Comparison of ENCODE assay signal across 9 mouse cellular contexts in genomic region chr2:101715650-101716323, GRCm38 (mm10). TPM values are rescaled to one million over a fixed set of nuclear protein-coding genes. Genes with fewer than 3 reads are reported as not detected.
DNase-seq lines count a peak whose midpoint lies in the region; ATAC-seq and TF ChIP-seq lines count a peak whose summit lies in the region.
"Had no signal": no experiment of that assay in that cellular context is flagged by ENCODE, and none has a peak within 500 bp of the region (broad histone marks: within the 10 kb centered on the region; RNA-seq: fewer than 3 reads in every experiment).

No protein-coding gene starts in this region.

- no peak overlapping the region for H3K9ac ChIP-seq in forebrain, embryonic 14.5 days (ENCODE audit: low read length)
- H3K9ac ChIP-seq in forebrain, embryonic 12.5 days = no peak overlapping the region
- H3K9ac ChIP-seq in midbrain, embryonic 11.5 days (ENCODE audit: low read length) = no peak overlapping the region
- H3K9ac ChIP-seq in midbrain, embryonic 16.5 days (ENCODE audit: low read depth, low read length) = no peak overlapping the region
- H3K9ac ChIP-seq in lung, postnatal 0 days (replicated peaks; ENCODE audit: low read depth) = no peak overlapping the region
- H3K9ac ChIP-seq in stomach, embryonic 14.5 days (replicated peaks; ENCODE audit: low read depth, low read length) = no peak overlapping the region
- H3K9ac ChIP-seq: heart, embryonic 13.5 days had no signal

- H3K27ac ChIP-seq in forebrain, embryonic 14.5 days (ENCODE audit: low read depth, low read length) = no peak overlapping the region
- no peak overlapping the region for H3K27ac ChIP-seq in forebrain, embryonic 12.5 days
- no peak overlapping the region for H3K27ac ChIP-seq in midbrain, embryonic 11.5 days (ENCODE audit: low read depth, low read length)
- H3K27ac ChIP-seq in midbrain, embryonic 16.5 days (ENCODE audit: low read length) = no peak overlapping the region
- no peak overlapping the region for H3K27ac ChIP-seq in embryonic facial prominence, embryonic 10.5 days (replicated peaks)
- peak overlapping the region; percentile 15; the same call in 1 of the 2 replicates for H3K27ac ChIP-seq in lung, postnatal 0 days (ENCODE audit: low read length)
- no peak overlapping the region for H3K27ac ChIP-seq in stomach, embryonic 14.5 days (ENCODE audit: low read length)
- H3K27ac ChIP-seq: heart, embryonic 13.5 days had no signal

- H3K4me1 ChIP-seq in forebrain, embryonic 14.5 days (ENCODE audit: control insufficient read depth, insufficient read depth, low read length) = no peaks in the 10 kb centered on the region
- H3K4me1 ChIP-seq in forebrain, embryonic 12.5 days = no peaks in the 10 kb centered on the region
- no peaks in the 10 kb centered on the region for H3K4me1 ChIP-seq in midbrain, embryonic 11.5 days (ENCODE audit: control insufficient read depth, insufficient read depth, low read length)
- no peaks in the 10 kb centered on the region for H3K4me1 ChIP-seq in midbrain, embryonic 16.5 days (ENCODE audit: control insufficient read depth, insufficient read depth, low read length)
- H3K4me1 ChIP-seq in embryonic facial prominence, embryonic 10.5 days = no peaks in the 10 kb centered on the region
- H3K4me1 ChIP-seq in lung, postnatal 0 days (ENCODE audit: insufficient read depth, low read depth, low read length) = no peaks in the 10 kb centered on the region; the same call in 1 of the 2 replicates
- no peaks in the 10 kb centered on the region for H3K4me1 ChIP-seq in stomach, embryonic 14.5 days (ENCODE audit: control insufficient read depth, insufficient read depth, low read length)

- no peaks in the 10 kb centered on the region for H3K9me3 ChIP-seq in forebrain, embryonic 14.5 days (replicated peaks; ENCODE audit: control insufficient read depth, low read length)
- no peaks in the 10 kb centered on the region for H3K9me3 ChIP-seq in forebrain, embryonic 12.5 days
- no peaks in the 10 kb centered on the region for H3K9me3 ChIP-seq in midbrain, embryonic 11.5 days (ENCODE audit: control insufficient read depth, low read length)
- H3K9me3 ChIP-seq in midbrain, embryonic 16.5 days (replicated peaks; ENCODE audit: control insufficient read depth, low read length, poor library complexity, severe bottlenecking) = no peaks in the 10 kb centered on the region
- no peaks in the 10 kb centered on the region for H3K9me3 ChIP-seq in embryonic facial prominence, embryonic 10.5 days
- H3K9me3 ChIP-seq in lung, postnatal 0 days (ENCODE audit: low read length) = no peaks in the 10 kb centered on the region
- H3K9me3 ChIP-seq in stomach, embryonic 14.5 days (ENCODE audit: control insufficient read depth, low read depth, low read length) = no peaks in the 10 kb centered on the region
- H3K9me3 ChIP-seq: heart, embryonic 13.5 days had no signal

- no peaks in the 10 kb centered on the region for H3K27me3 ChIP-seq in forebrain, embryonic 14.5 days (replicated peaks; ENCODE audit: control insufficient read depth, insufficient read depth, low read length)
- H3K27me3 ChIP-seq in forebrain, embryonic 12.5 days = no peaks in the 10 kb centered on the region
- H3K27me3 ChIP-seq in midbrain, embryonic 11.5 days (ENCODE audit: control insufficient read depth, insufficient read depth, low read length) = no peaks in the 10 kb centered on the region
- no peaks in the 10 kb centered on the region for H3K27me3 ChIP-seq in midbrain, embryonic 16.5 days (ENCODE audit: control insufficient read depth, insufficient read depth, low read depth, low read length)
- no peaks in the 10 kb centered on the region for H3K27me3 ChIP-seq in embryonic facial prominence, embryonic 10.5 days (replicated peaks; ENCODE audit: low read depth, poor library complexity, severe bottlenecking)
- H3K27me3 ChIP-seq in lung, postnatal 0 days (replicated peaks; ENCODE audit: insufficient read depth, low read length) = no peaks in the 10 kb centered on the region
- no peaks in the 10 kb centered on the region for H3K27me3 ChIP-seq in stomach, embryonic 14.5 days (ENCODE audit: control insufficient read depth, insufficient read depth, low read length)
- H3K27me3 ChIP-seq: heart, embryonic 13.5 days had no signal

- H3K4me3 ChIP-seq in forebrain, embryonic 14.5 days (ENCODE audit: low read depth, low read length) = no peak overlapping the region
- no peak overlapping the region for H3K4me3 ChIP-seq in forebrain, embryonic 12.5 days (replicated peaks)
- no peak overlapping the region for H3K4me3 ChIP-seq in midbrain, embryonic 11.5 days (ENCODE audit: low read depth, low read length)
- no peak overlapping the region for H3K4me3 ChIP-seq in midbrain, embryonic 16.5 days (ENCODE audit: low read depth, low read length)
- H3K4me3 ChIP-seq in embryonic facial prominence, embryonic 10.5 days = no peak overlapping the region
- no peak overlapping the region for H3K4me3 ChIP-seq in lung, postnatal 0 days (ENCODE audit: low read depth, low read length)
- H3K4me3 ChIP-seq in stomach, embryonic 14.5 days (ENCODE audit: low read depth, low read length) = no peak overlapping the region
- H3K4me3 ChIP-seq: heart, embryonic 13.5 days had no signal

- no peak overlapping the region for H3K4me2 ChIP-seq in forebrain, embryonic 14.5 days (ENCODE audit: low read length)
- H3K4me2 ChIP-seq in forebrain, embryonic 12.5 days = no peak overlapping the region
- no peak overlapping the region for H3K4me2 ChIP-seq in midbrain, embryonic 11.5 days
- H3K4me2 ChIP-seq in midbrain, embryonic 16.5 days (ENCODE audit: low read length) = no peak overlapping the region
- H3K4me2 ChIP-seq in lung, postnatal 0 days (replicated peaks; ENCODE audit: low read depth, low read length) = no peak overlapping the region
- H3K4me2 ChIP-seq in stomach, embryonic 14.5 days (replicated peaks; ENCODE audit: low read depth, low read length) = no peak overlapping the region
- H3K4me2 ChIP-seq: heart, embryonic 13.5 days had no signal

- ATAC-seq in forebrain, embryonic 14.5 days = no peak
- no peak for ATAC-seq in forebrain, embryonic 12.5 days (ENCODE audit: low FRiP score)
- peak; percentile 55; the same call in 1 of the 2 replicates for ATAC-seq in midbrain, embryonic 11.5 days (ENCODE audit: low FRiP score)
- ATAC-seq in midbrain, embryonic 16.5 days = no peak
- ATAC-seq in lung, postnatal 0 days = peak; percentile 96
- peak; percentile 60 for ATAC-seq in stomach, embryonic 14.5 days (ENCODE audit: insufficient number of reproducible peaks, insufficient read depth, low FRiP score, low read depth)

- no peaks in the 10 kb centered on the region for H3K36me3 ChIP-seq in forebrain, embryonic 14.5 days (ENCODE audit: control insufficient read depth, insufficient read depth, low read length)
- peaks cover 11% of the 10 kb centered on the region for H3K36me3 ChIP-seq in forebrain, embryonic 12.5 days (replicated peaks)
- H3K36me3 ChIP-seq in midbrain, embryonic 11.5 days (ENCODE audit: control insufficient read depth, insufficient read depth, low read length) = 0 out of 2 replicates have a peak, but pooled peaks cover 5% of the 10 kb centered on the region
- H3K36me3 ChIP-seq in midbrain, embryonic 16.5 days (ENCODE audit: control insufficient read depth, insufficient read depth, low read length) = no peaks in the 10 kb centered on the region
- H3K36me3 ChIP-seq in embryonic facial prominence, embryonic 10.5 days (replicated peaks) = peaks cover 31% of the 10 kb centered on the region
- H3K36me3 ChIP-seq in lung, postnatal 0 days (ENCODE audit: insufficient read depth, low read length) = no peaks in the 10 kb centered on the region; the same call in 1 of the 2 replicates
- H3K36me3 ChIP-seq in stomach, embryonic 14.5 days (ENCODE audit: control insufficient read depth, insufficient read depth, low read length) = no peaks in the 10 kb centered on the region

- TF ChIP-seq CTCF in lung, postnatal 0 days (IDR thresholded peaks at IDR 0.05) = peak; percentile 72

- peak; percentile 25 for DNase-seq in forebrain, embryonic 14.5 days (ENCODE audit: low spot score)
- DNase-seq in midbrain, embryonic 11.5 days (ENCODE audit: low spot score, missing footprints) = no peak
- DNase-seq in embryonic facial prominence, embryonic 10.5 days (ENCODE audit: low spot score) = peak; percentile 45
- peak; percentile 91 for DNase-seq in lung, postnatal 0 days (ENCODE audit: low spot score)
- no peak for DNase-seq in right cerebral cortex, adult 18-20 months

- 74% methylated on average over 8 of the region's 8 CpGs for whole genome bisulfite sequencing in forebrain, embryonic 14.5 days
- 78% methylated on average over 8 of the region's 8 CpGs for WGBS in forebrain, embryonic 12.5 days
- 74% methylated on average over 8 of the region's 8 CpGs for WGBS in midbrain, embryonic 11.5 days
- 74% methylated on average over 8 of the region's 8 CpGs for WGBS in midbrain, embryonic 16.5 days
- 83% methylated on average over 8 of the region's 8 CpGs for WGBS in embryonic facial prominence, embryonic 10.5 days
- 48% methylated on average over 8 of the region's 8 CpGs for WGBS in lung, postnatal 0 days
- WGBS in stomach, embryonic 14.5 days = 72% methylated on average over 8 of the region's 8 CpGs

- peak; percentile 92 for TF ChIP-seq EP300 in lung, postnatal 0 days (IDR thresholded peaks at IDR 0.05)

RNA-seq across cellular contexts. Expression of gene Traf6, which starts 37.6 kb away (rescaled TPM):
- polyA plus RNA-seq in forebrain, embryonic 14.5 days (2014; fragmentation: Nextera tagmentation; extraction: Ambion mirVana) = 12.8 and 13.1 TPM in 2 replicates
- 18.9 and 19.6 TPM in 2 replicates for polyA plus RNA-seq in forebrain, embryonic 12.5 days (2016; fragmentation: Nextera tagmentation; extraction: Ambion mirVana)
- 23.9 and 24.6 TPM in 2 replicates for polyA plus RNA-seq in midbrain, embryonic 11.5 days (2014; fragmentation: Nextera tagmentation; extraction: Ambion mirVana)
- polyA plus RNA-seq in midbrain, embryonic 16.5 days (2015; fragmentation: Nextera tagmentation; extraction: Ambion mirVana) = 5.2 and 6.8 TPM in 2 replicates
- 16.1 and 16.5 TPM in 2 replicates for polyA plus RNA-seq in embryonic facial prominence, embryonic 10.5 days (2016; fragmentation: Nextera tagmentation; extraction: Ambion mirVana)
- 5.4 and 6.2 TPM in 2 replicates for polyA plus RNA-seq in lung, postnatal 0 days (2015; fragmentation: Nextera tagmentation; extraction: Ambion mirVana)
- polyA plus RNA-seq in stomach, embryonic 14.5 days (2014; fragmentation: Nextera tagmentation; extraction: Ambion mirVana) = 14.0 and 14.2 TPM in 2 replicates

Comparison
In these comparisons a context has a peak if more than half of its experiments do, and no peak if none do; other contexts are left out.
1. ATAC-seq: peak in midbrain, embryonic 11.5 days (single experiment), lung, postnatal 0 days (single experiment) and stomach, embryonic 14.5 days (single experiment); none in forebrain, embryonic 14.5 days (single experiment), forebrain, embryonic 12.5 days (single experiment) and midbrain, embryonic 16.5 days (single experiment).
2. DNase-seq: peak in forebrain, embryonic 14.5 days (single experiment), embryonic facial prominence, embryonic 10.5 days (single experiment) and lung, postnatal 0 days (single experiment); none in midbrain, embryonic 11.5 days (single experiment) and right cerebral cortex, adult 18-20 months (single experiment).